Mouse (Mus musculus): ENCODE measurements around the gene Cul7.

Cul7 gene

DNA sequence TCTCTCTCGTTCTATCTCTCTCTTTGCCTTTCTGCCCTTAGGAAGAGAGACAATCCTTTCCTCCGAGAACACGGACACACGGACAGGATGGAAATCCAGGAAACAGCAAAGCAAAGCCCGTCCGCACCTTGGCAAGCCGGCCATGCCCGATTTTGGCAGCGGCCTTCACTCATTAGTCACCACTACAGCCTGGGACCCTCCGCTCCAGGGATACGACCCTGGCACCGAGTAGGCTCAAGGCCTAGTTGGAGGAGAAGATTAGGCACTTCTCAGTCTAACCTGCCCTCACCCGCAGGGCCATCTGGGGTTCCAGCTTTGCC is 21.7 kb upstream of the Cul7 start:
- in situ Hi-C loops (cut with MboI; ENCODE audit: low sequenced_read_pairs): no loop called here

DNA sequence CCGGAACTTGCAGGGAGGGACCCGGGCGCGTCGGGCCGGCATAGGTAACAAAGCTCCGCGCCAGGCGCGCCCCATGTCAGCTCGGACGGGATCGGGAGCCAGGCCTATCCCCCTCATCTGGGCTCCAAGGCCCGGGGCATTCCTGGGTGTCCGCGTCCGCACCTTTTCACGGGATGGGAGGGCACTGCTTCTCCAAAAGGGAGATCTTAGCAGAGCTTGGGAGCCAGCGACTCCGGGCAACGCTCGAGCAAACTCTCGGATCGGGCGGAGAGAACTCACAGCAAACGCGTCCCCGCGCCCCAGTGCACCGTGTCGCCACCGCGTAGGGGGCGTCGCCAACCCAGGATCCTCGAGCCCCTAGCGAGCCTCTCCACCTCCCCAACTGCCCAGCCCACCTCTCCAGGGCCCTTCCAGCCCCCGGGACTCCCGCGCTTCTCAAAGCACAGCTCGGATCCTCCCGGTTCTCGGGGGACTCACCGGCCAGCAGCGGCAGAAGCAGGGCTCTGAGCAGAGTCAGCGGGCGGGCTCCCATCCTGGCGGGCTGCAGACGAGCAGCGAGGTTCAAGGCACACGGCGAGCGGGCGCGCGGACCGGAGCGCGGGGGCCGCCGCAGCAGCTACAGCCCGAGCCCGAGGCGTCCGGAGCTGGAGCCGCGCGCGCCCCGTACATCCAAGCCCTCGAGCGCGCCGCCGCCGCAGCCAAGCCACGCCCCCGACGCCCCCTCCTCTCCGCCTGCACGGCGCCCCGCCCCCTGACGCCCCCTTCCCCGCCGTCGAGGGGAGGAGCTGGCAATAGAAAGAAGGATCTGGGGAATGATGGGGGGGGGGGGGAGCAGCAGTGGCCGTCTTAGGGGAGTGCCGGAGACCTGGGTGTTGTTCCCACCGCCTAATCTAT is 21.1 kb upstream of the Cul7 start, which contains the start of gene Ptk7:
Ptk7 (minus strand) TSS at position 714 of the 894 bp plus-strand sequence.
- in situ Hi-C loops (cut with MboI; ENCODE audit: low sequenced_read_pairs): no loop called here

DNA sequence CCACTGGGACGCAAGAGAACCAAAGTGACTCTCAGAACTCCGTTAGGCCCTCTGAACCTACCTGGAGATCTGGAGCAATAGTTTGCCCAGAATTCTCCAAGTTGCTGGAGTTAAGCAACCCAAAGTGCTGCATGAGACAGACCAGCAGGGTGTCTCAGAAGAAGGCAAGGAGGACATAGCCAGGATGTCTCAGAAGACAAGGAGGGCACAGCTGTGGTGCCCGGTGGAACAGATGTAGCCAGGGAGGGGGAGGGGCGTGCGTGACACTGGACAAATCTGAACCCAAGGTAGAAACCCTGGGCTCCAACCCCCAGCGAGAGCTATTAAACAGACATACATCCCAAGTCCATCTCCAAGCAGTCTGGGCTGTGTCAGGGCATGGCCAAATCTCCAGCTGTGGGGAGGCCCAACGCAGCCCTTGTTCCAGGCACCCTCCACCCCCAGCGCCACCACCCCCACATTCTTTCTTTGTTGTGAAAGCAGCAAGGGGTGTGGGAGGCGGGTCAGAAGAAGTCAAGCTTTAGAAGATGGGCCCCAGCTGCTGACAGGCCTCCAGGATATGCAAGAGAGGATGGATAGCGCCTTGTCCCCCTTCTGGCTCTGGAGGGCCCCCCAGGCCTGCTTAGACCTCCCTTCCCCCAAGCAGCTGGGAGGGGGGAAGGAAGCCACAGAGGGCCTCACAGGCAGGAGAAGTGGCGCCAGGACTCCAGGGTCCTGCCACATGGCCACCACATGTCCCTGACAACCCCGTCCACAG is 20.3 kb upstream of the Cul7 start:
- in situ Hi-C loops (cut with MboI; ENCODE audit: low sequenced_read_pairs): no loop called here

DNA sequence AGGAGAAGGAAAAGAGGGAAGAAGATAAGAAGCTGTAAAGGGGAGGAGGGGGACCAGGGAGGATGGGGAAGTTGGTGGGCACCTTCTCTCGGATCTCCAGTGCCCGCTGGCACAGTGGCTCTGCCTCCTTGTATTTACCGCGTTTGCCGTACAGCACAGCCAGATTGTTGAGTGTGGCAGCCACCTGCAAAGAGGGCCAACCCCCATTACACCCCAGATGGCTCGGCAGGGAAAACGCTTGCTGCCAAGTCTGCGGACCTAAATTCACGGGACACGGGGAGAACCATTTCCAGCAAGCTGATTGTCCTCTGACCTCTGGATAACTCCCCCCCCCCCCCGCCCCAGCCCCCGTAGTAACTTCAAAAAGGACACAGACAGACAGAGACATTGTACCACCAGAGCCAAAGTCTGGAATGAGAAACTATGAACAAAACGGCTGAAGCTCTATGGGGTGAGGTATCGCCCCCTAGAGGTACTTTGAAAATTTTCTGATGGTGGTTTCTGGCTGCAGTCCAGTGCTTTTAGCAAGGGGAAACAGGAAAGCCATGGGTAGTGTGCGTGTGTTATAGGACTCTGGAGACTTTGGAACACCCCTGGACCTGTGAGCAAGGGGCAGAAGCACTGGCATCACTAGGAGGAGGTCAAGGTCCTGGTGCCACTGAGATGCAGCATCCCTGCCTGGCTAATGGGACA is 13.2 kb upstream of the Cul7 start:
- in situ Hi-C loops (cut with MboI; ENCODE audit: low sequenced_read_pairs): no loop called here

DNA sequence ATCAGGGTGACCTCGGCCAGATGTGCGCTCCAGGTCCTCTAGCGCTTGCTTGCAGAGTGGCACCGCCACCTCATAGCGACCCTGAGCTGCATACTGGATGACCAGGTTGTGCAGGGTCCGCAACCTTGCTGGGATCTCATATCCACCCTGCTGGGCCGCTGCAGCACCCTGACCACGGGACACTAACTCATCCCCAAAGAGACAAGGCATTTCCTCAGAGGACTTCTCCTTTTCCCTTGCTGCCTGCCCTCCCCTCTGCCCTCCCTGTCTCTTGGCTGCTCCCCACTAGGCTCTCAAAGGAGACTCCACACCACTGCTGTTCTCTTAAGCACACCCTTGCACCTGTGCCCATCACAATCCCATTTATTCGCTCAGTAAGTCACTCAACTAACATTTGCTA is 10.2 kb upstream of the Cul7 start:
- in situ Hi-C loops (cut with MboI; ENCODE audit: low sequenced_read_pairs): no loop called here

DNA sequence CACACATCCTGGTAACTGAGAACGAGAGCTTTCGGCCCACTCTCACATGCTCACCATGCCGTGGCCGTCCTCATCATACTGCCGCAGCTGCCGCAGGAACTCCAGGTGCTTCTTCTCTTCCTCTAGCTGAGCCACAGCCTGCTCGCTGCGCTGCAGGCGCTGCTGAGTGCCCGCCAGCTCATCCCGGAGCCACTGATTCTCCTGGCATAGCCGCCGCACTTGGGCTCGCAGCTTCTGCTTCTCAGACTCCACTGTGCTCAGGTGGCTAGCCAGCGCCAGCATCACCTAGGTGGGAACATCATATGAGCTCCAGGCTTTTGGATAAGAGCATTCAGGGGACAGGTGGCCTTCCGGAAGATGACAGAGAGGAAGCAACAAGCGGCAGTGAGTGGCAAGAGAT is 8.1 kb upstream of the Cul7 start:
- in situ Hi-C loops (cut with MboI; ENCODE audit: low sequenced_read_pairs): no loop called here

DNA sequence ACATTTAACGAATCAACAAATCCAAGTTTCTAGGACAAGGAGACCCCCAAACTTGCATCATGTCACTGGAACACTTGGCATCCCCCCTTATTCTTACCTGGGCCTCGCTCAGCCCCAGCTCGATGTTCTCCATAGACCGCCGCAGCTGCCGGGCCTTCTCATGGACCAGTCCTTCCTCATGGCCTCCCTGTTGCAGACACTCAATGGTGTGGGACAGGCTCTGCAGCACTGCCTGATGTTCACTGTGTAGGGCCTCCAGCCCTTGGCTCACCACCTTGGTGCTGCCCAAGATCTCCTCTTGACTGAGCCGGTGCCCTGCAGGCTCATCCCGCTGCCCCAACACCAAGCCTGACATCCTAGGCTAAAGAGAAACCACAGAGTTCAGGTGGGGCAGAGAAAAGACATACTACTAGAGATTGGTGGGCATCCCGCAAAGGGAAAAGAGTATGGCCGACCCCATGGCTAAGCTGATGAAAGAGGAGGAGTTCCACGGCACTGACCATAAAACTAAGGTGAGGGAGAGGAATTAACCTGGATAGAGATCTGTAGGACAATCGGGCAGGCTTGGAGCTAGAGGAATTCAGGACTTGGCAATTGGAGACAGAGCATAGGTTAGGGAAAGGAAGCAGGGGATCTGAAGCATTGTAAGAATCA is 5.9 kb upstream of the Cul7 start:
- in situ Hi-C loops (cut with MboI; ENCODE audit: low sequenced_read_pairs): no loop called here

DNA sequence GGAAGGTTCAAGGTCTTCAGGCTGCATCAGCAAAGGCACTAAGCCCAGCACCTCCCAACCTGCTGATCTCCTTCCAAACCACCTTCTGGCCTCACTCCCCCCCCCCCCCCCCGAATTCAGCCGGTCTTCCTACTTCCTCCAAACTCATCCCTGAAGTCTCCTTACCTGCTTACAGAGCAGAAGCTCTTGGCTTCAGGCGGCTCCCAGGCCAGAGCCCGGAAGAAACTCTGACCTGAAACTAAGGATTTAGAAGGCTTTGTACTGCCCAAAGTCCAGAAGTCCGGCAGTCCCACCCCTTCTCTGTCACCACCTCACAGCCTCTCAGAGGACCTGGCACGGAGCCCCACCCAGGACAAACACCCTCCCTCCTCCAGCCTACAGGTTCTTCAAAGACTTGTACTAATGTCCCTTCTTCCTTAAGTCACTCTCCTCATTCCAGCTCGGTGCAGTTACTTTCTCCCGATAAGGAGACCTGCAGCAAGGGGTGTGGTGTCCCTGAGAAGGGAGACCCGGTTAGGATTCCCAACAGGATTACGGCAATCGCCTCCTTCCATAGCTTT is 5.1 kb upstream of the Cul7 start:
- in situ Hi-C loops (cut with MboI; ENCODE audit: low sequenced_read_pairs): no loop called here

DNA sequence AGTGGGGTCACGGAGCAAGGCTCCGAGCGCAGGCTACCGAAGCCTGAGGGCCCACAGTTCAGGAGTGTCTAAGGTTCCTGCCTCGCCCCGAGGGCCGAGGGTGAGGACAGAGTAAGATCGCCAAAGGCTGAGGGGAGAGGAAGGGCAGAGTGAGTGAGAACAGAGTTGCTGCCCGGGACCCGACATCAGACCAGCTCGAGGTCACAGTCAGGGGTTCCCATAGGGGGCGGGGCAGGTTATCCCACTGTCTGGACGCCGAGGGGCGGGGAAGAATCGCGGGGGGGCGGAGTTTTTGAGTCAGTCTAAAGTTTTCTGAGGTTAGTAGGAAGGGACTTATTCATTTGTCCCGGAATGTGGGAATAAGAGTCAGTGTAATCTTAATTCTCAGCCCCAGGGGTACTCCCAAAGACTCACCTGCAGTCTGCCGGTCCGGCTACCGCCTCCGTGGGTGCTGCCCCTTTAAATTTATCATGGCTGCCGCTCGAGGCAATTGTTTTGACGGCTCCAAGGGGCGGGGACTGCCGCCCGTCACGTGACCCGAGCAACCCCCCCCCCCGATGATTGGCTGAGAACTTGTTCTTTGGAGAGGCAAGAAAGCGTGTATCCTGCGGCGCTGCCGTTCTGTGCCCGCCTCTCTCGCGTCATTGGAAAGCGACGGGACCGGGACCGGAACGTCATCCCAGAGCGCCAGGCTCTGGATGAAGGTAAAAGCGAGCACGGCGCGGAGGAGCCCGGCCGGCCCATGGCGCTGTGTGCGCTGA is 4.4 kb upstream of the Cul7 start, which contains the start of the genes Klc4 and Mrpl2:
Klc4 (minus strand) TSS at position 462 of the 761 bp plus-strand sequence.
Mrpl2 (plus strand) TSS at position 669 of the 761 bp plus-strand sequence.
- in situ Hi-C loops (cut with MboI; ENCODE audit: low sequenced_read_pairs): no loop called here

DNA sequence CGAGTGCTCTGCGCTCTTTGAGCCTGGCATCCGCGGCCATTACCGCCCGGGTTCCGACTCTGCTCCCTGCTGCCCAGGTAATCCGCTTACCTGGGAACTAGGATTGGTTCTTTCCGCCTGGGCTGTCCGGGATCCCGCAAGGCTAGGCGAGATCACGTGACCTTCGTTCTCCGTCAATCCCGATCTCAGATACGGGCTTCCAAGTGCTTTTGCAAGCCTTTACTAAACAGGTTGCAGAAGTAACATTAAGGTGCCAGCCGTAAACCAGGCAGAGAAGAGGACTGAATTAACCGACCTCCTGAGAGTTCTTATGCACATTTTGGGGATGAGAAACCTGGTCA is 3.8 kb upstream of the Cul7 start:
- in situ Hi-C loops (cut with MboI; ENCODE audit: low sequenced_read_pairs): no loop called here

DNA sequence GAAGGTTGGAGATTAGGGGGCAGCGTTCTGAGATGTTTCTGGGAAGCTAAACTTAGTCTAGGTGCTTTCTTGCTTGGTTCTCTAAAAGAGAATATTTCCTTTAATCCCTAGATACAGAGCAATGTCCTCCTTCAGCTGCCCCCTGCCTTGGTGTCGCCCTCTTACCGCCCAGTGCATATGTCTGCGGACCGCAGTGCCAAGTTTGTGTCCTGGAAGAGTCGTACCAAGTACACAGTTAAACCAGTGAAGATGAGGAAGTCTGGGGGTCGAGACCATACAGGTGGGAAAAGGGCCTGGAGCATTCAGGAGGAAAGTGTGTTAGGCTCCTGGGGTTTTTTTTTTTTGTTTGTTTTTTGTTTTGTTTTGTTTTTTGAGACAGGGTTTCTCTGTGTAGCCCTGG is 2.9 kb upstream of the Cul7 start:
- in situ Hi-C loops (cut with MboI; ENCODE audit: low sequenced_read_pairs): no loop called here

DNA sequence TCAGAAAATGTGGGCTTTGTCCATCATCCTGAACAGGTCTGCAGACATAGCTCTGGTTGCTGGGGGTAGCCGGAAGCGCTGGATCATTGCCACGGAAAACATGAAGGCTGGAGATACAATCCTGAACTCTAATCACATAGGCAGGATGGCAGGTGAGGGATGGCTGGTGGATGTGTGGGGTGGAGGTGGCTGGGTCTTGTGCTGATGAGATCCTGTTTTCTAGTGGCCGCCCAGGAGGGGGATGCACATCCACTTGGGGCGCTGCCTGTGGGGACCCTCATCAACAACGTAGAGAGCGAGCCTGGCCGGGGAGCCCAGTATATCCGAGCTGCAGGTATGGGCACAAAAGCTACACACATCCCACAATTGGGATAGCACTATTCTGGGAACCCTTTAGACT is 1.7 kb upstream of the Cul7 start:
- in situ Hi-C loops (cut with MboI; ENCODE audit: low sequenced_read_pairs): no loop called here

DNA sequence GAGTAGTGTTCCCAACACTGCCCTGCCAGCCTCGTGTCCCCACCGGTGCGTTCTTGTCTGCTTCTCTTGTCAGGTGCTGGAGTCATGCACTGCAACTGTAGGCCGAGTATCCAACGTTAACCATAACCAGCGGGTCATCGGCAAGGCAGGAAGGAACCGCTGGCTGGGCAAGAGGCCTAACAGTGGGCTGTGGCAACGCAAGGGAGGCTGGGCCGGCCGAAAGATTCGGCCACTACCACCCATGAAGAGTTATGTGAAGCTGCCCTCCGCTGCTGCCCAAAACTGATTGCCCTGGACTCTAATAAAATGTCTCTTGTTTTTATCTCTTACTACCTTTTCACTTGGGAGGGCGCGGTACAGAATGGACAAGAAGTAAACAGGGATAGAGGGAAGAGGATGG is 326 bp upstream of the Cul7 start:
- in situ Hi-C loops (cut with MboI; ENCODE audit: low sequenced_read_pairs): no loop called here

DNA sequence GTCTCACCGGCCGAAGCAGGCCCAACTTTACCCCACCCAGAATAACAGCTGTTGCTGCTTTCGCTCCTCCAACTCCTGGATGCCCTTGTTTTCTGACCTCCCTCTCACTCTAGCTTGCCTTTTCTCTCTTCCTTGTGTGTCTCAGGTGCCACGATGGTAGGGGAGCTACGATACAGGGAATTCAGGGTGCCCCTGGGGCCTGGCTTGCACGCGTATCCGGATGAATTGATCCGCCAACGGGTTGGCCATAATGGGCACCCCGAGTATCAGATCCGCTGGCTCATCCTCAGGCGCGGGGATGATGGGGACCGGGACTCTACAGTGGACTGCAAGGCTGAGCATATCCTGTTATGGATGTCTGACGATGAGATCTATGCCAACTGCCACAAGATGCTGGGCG is 1.2 kb downstream of the Cul7 start:
- in situ Hi-C loops (cut with MboI; ENCODE audit: low sequenced_read_pairs): no loop called here

DNA sequence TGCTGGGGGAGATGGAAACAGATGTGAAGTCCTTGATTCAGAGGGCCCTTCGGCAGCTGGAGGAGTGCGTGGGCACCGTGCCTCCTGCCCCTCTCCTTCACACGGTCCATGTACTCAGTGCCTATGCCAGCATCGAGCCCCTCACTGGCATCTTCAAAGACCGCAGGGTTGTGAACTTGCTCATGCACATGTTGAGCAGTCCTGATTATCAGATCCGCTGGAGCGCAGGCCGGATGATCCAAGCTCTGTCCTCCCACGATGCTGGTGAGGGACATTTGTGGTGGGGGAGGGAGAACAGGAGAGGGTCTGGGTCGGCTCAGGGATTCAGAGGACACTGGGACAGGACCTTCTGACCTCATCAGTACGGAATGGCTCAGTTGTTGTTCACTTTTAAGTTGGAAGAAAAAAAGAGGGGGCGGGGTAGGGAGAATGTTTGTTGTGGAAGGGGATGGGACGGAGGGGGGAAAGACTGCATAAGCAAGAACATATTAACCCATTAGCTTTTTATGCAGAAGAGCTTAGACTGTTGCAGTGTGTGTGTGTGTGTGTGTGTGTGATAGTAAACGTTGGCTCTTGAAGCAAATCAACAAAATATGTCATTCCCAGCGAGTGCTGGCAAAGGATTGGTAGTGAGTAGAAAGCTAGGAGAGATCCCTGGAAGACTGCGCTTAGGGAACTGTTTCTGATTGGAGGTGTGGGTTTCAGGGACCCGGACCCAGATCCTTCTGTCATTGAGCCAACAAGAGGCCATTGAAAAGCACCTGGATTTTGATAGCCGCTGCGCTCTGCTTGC is 1.8 kb downstream of the Cul7 start:
- in situ Hi-C loops (cut with MboI; ENCODE audit: low sequenced_read_pairs): no loop called here

DNA sequence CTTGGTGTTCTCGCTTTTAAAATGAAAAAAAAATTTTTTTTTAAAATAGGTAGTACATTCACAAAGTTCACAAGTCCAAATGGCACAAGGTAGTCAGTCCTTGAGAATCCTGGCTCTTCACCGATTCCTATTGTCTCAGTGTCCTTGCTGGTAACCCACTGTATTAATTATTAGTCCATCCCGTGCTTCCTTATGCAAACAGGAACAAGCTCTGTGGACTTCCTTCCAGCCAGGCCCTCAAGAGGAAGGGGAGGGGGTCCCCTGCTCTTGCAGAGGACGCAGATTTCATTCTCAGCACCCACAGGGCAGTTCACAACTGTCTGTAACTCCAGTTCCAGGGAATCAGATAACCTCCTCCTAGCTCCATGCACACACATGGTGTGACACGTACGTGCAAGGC is 5.9 kb downstream of the Cul7 start:
- in situ Hi-C loops (cut with MboI; ENCODE audit: low sequenced_read_pairs): no loop called here

DNA sequence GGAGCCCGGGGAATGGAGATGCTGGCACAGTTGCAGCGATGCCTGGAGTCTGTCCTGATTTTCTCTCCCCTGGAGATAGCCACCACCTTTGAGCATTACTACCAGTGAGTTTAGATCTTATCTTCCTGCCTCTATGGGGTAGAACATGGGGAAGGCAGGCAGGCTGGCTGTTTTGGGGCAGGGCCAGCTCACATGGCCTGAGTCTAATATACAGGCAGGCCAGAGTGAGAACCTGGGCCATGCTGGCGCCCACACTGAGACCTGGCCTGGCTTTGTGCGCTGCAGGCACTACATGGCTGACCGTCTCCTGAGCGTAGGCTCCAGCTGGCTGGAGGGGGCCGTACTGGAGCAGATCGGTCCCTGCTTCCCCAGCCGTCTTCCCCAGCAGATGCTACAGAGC is 11.2 kb downstream of the Cul7 start:
- in situ Hi-C loops (cut with MboI; ENCODE audit: low sequenced_read_pairs): no loop called here

DNA sequence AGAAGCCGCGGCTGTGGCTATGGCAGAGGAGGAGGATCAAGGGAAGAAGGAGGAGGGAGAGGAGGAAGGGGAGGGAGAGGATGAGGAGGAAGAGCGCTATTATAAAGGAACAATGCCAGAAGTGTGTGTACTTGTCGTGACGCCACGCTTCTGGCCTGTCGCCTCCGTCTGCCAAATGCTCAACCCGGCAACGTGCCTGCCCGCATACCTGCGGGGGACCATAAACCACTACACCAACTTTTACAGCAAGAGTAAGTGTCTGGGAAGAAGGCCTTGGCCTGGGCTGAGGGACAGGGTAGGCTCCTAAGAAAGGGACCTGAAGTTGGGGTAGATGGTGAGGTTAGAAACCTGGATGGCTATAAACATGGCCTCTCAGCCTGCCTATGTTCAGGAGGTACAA is 11.8 kb downstream of the Cul7 start:
- in situ Hi-C loops (cut with MboI; ENCODE audit: low sequenced_read_pairs): no loop called here

DNA sequence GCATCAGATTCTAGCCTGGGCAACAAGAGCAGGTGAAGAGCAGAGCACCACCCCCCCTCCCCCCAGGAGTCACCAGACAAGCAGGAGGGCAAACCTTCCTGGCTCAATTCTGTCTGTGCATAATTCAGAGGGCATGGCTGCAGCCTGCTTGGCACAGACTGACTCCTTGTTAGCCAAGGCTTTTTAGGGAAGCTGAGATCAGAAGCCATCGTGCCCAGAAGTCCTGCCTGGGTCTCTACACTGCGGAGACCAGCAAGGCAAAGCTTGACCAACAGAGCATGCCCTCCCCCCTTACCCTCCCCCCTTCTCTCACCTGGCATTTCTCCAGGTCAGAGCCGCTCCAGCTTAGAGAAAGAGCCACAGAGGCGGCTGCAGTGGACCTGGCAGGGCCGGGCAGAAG is 12.6 kb downstream of the Cul7 start:
- in situ Hi-C loops (cut with MboI; ENCODE audit: low sequenced_read_pairs): no loop called here

Measured in CH12F3 (cell line).